Mouse (Mus musculus) embryonic fibroblast, embryonic 13.5 days (primary cell): Measurements from ENCODE around the gene Cdk19. TPM values are rescaled to one million over a fixed set of nuclear protein-coding genes. Genes with fewer than 3 reads are reported as not detected.

ENCODE experiments used
- H3K27ac ChIP-seq: 2 replicates; pipeline ENCODE4 v1.5.1; 2012; ENCODE audit warnings: low read length, control low read depth, inconsistent platforms; ENCODE audit not compliant: insufficient read depth
- H3K4me1 ChIP-seq: 2 replicates; pipeline ENCODE4 v1.6.1; 2011; ENCODE audit warnings: low read length; ENCODE audit not compliant: control insufficient read depth, insufficient read depth
- H3K4me3 ChIP-seq: 2 replicates; pipeline ENCODE4 v1.5.1; 2011; ENCODE audit warnings: mild to moderate bottlenecking, control low read depth, low read length; ENCODE audit not compliant: insufficient read depth
- CTCF ChIP-seq: IDR thresholded peaks from 2 replicates; pipeline ENCODE4 v1.5.1; 2011; ENCODE audit warnings: mild to moderate bottlenecking, control low read depth, low read length, moderate library complexity, borderline replicate concordance; ENCODE audit not compliant: insufficient read depth
- POLR2A ChIP-seq: IDR thresholded peaks from 2 replicates; pipeline ENCODE4 v1.6.1; 2011; ENCODE audit warnings: low read depth, mild to moderate bottlenecking, control low read depth, low read length, moderate library complexity
- polyA plus RNA-seq: library from polyadenylated mRNA; stranded (reverse); fragments of >200 nt; gene quantifications from 2 replicates; pipeline ENCODE4 v1.2.4, GENCODE M21; 2011; ENCODE audit warnings: low read depth; ENCODE audit not compliant: missing spikeins, insufficient read length

The Cdk19 gene
- polyA plus RNA-seq, 1 experiment, result 18.8 TPM

DNA sequence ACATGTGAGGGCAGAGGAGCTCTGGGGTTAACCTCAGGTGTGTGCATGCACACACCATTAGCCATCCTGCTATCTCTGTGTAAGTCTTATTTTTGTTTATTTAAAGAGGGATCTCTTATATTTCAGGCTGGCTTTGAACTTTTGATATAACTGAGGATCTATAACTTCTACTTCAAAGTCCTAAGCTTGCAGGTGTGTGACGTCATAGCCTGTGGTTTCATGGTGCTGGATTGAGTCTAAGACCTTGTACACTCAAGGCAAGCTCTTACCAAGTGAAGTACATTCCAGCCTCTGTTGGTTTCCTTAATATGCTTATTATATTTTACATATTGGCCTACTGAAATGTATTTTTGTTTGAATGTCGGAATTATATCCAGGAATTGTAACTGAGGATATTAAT, 129.8 kb downstream of the Cdk19 start:
- no peaks in the 10 kb centered on the region for H3K4me1 ChIP-seq
- H3K27ac ChIP-seq, result no peak overlapping the region
- TF ChIP-seq CTCF, result no peak
- TF ChIP-seq POLR2A, result no peak

DNA sequence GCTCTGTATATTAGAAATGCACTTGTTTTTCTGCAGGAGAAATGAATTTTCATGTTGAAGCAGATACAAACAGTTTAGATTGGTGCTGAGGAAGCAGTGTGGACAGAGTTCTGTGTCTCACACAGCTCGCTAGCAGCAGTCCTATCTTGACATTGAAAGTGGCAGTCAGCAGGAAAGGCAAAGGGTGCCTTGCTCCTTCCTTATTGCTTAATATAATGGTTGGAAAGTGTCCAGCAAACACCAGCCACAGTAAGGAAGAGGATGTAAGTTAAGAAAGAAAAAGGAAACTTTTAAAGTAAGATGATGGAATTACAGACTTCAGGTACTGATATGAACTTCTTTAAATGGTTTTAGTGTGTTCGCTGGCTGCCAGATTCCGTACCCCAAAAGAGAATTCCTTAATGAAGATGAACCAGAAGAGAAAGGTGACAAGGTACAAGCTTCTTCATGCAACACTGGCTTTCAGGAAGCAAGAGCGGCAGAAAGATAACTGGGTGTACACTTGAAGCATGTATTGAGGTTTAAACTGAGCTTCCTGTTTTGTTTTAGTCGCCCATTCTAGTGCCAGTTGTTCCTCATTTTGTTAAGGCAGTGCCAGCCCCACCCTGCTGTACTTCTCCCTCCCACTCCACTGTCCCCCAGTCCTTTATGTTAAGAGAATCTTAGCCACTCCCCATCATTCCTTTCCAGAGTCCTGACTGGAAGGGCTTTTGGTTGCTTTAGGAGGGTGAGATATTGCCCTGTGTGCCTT, 137.3 kb downstream of the Cdk19 start:
- Histone ChIP-seq H3K4me1 (no peaks in the 10 kb centered on the region), H3K27ac (no peak overlapping the region), H3K4me3 (no peak overlapping the region)
- TF ChIP-seq POLR2A (no peak), CTCF (no peak)

More for the DNA sequence above, 129.8 kb downstream of the Cdk19 start:
- no peak overlapping the region for H3K4me3 ChIP-seq

DNA sequence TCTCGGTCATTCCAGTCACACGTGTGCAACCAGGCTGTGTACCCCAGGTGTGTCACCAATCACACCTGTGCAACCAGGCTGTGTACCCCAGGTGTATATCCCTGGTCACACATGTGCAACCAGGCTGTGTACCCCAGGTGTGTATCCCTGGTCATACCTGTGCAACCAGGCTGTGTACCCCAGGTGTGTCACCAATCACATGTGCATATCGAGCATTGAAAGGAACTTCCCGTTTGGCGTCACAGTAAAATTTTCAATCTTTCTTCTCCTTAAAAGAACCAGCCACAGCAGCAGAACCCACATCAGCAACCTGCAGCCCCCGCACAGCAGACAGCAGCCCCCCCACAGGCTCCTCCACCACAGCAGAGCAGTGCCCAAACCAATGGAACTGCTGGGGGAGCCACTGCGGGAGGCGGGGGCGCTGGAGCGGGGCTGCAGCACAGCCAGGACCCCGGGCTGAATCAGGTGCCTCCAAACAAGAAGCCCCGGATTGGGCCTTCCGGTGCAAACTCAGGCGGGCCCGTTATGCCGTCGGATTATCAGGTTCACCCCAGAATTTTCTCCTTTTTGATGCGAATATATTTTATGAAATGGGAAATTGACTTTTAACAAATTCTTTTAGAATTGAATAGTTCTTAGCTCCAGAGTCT, 138.2 kb downstream of the Cdk19 start:
- Histone ChIP-seq H3K4me3 (no peak overlapping the region), H3K4me1 (no peaks in the 10 kb centered on the region), H3K27ac (no peak overlapping the region)
- TF ChIP-seq POLR2A, result no peak
- TF ChIP-seq CTCF, result no peak

DNA sequence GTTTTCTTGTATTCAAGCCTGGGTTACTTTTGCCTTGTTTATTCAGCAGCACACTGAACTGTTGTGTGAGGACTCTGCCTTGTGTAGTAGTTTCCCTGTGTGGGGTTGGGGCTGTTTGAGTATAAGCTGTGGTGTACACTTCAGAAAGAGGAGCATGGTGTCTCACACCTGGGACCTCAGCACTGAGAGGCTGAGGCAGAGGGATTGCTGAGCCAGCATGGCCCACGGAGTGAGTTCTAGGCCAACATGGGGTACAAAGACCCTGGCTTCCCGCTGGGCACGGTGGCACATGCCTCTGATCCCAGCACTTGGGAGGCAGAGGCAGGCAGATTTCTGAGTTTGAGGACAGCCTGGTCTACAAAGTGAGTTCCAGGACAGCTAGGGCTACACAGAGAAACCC, 139.3 kb downstream of the Cdk19 start:
- Histone ChIP-seq H3K4me3 (no peak overlapping the region), H3K4me1 (no peaks in the 10 kb centered on the region), H3K27ac (no peak overlapping the region)
- no peak for TF ChIP-seq CTCF
- no peak for TF ChIP-seq POLR2A

DNA sequence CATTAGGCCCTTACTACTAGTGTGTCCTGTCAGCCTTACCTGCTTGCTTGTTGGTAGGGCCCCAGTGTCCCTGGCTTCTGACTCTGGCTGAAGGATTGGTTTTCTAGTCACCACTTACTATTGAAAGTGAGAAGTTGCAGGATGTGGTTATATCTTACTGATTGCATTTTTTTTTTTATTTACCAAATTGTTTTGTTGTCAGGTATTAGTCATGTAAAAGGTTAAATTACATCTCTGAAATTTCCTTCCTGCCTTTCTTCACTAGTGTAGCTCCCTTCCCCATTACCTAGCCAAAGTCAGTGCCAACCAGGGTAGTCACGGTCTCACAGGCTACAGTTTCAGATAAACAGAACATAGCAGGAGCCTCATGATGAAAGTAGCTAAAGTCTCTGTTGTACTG, 139.9 kb downstream of the Cdk19 start:
- no peaks in the 10 kb centered on the region for H3K4me1 ChIP-seq
- H3K4me3 ChIP-seq, result no peak overlapping the region
- no peak overlapping the region for H3K27ac ChIP-seq
- TF ChIP-seq POLR2A (no peak), CTCF (no peak)

DNA sequence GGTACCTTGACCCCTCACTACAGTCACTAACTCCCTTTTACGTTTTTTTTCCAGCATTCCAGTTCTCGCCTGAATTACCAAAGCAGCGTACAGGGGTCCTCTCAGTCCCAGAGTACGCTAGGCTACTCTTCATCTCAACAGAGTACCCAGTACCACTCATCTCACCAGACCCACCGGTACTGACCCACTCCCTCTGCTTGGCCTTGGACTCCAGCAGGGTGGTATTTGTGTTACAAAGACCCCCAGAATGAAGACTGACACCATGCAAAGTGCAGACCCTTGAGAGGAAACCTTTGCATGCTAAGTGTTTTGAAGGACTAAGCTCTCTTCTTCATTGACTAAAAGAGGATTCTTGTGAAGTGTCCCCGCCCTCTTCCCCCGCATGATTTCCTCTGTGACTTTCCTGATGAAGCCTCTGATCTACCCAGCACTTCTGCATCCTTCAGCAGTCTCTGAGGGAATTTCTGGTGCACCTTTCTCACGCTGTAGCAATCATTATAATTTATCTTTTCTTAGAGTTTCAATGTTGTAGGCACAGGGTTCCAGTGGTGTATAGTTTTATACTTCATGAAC, 140.3 kb downstream of the Cdk19 start:
- no peak for TF ChIP-seq CTCF
- no peak for TF ChIP-seq POLR2A

DNA sequence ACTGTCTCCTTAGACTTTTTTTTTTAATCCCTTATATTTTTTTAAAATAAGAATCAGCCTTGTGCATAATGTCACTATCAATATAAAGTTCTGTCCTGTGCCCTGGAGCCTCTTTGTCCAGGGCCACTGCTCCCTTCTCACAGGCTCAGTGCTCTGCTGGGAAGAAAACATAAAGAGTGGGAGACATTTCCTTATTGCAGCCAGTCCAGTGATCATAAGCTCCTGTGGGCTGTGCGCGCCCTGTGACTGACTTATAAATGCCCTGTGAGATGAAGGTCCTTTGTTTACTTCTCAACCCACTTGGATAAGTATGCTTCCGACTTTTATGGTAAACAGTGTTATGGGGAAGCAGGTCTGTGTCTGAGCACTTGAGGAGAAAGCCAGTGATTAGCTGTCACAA, 142.2 kb downstream of the Cdk19 start:
- H3K4me1 ChIP-seq, result no peaks in the 10 kb centered on the region
- H3K27ac ChIP-seq, result no peak overlapping the region
- TF ChIP-seq CTCF (no peak), POLR2A (no peak)
- H3K4me3 ChIP-seq, result no peak overlapping the region

More for the DNA sequence above, 140.3 kb downstream of the Cdk19 start:
- no peak overlapping the region for H3K4me3 ChIP-seq
- H3K4me1 ChIP-seq, result no peaks in the 10 kb centered on the region
- H3K27ac ChIP-seq, result no peak overlapping the region

DNA sequence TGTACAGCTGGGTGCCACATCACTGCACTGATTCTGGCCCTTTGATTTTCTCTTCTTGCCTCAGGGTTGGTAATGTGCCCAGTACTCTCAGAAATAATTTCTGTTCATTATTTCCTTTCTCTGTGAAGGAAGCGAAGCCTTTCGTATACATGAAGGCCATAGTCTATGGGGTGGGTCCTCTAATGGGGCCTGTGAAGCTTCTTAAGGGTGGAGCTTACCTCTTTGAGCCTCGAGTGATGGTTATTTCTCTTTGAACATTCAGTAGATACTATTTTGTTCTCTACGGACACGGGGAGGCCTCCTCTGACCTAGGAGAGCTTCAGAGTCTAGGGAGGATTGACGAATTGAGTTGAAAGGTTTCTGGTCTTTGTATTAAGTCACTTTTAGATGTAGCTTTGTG, 142.9 kb downstream of the Cdk19 start:
- TF ChIP-seq POLR2A (no peak), CTCF (no peak)
- Histone ChIP-seq H3K27ac (no peak overlapping the region), H3K4me1 (no peaks in the 10 kb centered on the region), H3K4me3 (no peak overlapping the region)

DNA sequence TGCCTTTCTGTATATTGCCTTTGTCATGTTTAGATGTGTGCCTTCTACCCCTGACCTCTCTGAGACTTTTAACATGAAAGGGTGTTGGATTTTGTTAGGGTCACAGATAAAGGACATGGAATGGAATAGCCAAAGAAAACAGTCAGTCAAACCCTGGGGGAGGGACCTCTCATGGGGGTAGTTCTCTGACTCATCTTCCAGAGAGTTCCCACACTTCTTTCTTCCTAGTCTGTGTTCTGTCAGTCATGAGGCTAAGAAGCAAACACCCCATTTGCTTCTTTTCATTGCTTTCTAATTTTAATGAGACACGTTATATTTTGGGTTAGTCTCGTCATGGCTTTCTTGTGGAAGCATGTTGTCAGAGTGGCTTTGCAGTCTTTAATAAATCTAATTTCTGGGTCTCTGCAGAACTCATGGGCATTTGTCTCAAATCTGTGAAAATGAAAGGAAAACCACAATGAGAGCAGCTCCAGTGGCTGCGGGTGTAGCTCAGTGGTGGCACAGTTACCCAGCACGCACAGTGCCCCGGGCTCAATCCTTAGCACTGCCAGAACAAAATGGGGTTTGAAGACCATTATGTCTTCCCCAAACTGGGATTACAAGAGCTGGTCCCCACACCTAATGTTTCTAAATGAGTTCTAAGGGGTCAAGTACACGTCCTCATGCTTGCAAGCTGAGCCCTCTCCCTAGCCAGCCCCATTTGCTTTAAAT, 149.9 kb downstream of the Cdk19 start:
- Histone ChIP-seq H3K4me1 (no peaks in the 10 kb centered on the region), H3K4me3 (no peak overlapping the region), H3K27ac (no peak overlapping the region)
- no peak for TF ChIP-seq CTCF
- no peak for TF ChIP-seq POLR2A

DNA sequence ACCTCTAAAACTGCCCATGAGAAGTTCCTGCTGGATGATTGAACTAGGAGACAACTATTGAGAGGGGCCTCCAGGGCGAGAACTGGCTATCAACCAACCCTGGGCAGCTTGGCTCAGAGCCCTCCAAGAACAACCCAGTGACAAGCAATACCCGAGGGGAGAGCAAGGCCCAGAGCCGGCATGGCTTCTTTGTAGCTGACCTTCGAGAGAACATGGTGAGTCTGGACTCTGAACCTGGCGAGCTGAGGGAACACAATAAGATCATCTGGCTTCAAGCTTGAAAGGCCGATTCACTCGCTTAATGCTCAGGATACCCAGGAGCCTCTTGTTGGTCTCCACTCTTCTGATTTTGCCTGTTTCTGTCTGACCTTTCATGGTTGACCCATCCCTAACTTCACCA, 151.8 kb downstream of the Cdk19 start:
- no peak overlapping the region for H3K4me3 ChIP-seq
- H3K4me1 ChIP-seq, result no peaks in the 10 kb centered on the region
- no peak overlapping the region for H3K27ac ChIP-seq
- TF ChIP-seq POLR2A, result no peak
- no peak for TF ChIP-seq CTCF
